Mouse (Mus musculus) embryonic facial prominence, embryonic 14.5 days (tissue): ENCODE results near the gene Cog1. TPM values are rescaled to one million over a fixed set of nuclear protein-coding genes. Genes with fewer than 3 reads are reported as not detected.

Source experiments
- ATAC-seq: fragments of 200-750 bp; cut with Nextera tagmentation; 2 replicates; pipeline ENCODE4 v1.8.0; 2017; ENCODE audit warnings: low read depth, moderate number of reproducible peaks, moderate TSS enrichment
- DNase-seq: peaks from one replicate; pipeline ENCODE4 v3.0.0-alpha.2; 2015; ENCODE audit warnings: low spot score
- H3K27ac ChIP-seq: fragments of 300-500 bp; sonication (generic); replicated peaks from 2 replicates; pipeline ENCODE4 v1.5.1; 2014; ENCODE audit warnings: low read depth, mild to moderate bottlenecking, low read length, moderate library complexity
- H3K27me3 ChIP-seq: fragments of 300-500 bp; sonication (generic); replicated peaks from 2 replicates; pipeline ENCODE4 v1.6.1; 2014; ENCODE audit warnings: low read length; ENCODE audit not compliant: control insufficient read depth, insufficient read depth
- H3K36me3 ChIP-seq: fragments of 300-500 bp; sonication (generic); 2 replicates; pipeline ENCODE4 v1.6.1; 2014; ENCODE audit warnings: low read length, mixed read lengths; ENCODE audit not compliant: control insufficient read depth, insufficient read depth
- H3K4me1 ChIP-seq: fragments of 300-500 bp; sonication (generic); 2 replicates; pipeline ENCODE4 v1.6.1; 2014; ENCODE audit warnings: antibody characterized with exemption, low read length; ENCODE audit not compliant: control insufficient read depth, insufficient read depth
- H3K4me2 ChIP-seq: fragments of 300-500 bp; sonication (generic); 2 replicates; pipeline ENCODE4 v1.6.1; 2014; ENCODE audit warnings: low read depth, mild to moderate bottlenecking, low read length, moderate library complexity, mixed read lengths
- H3K4me3 ChIP-seq: fragments of 300-500 bp; sonication (generic); 2 replicates; pipeline ENCODE4 v1.5.1; 2014; ENCODE audit warnings: low read depth, mild to moderate bottlenecking, low read length
- H3K9ac ChIP-seq: fragments of 300-500 bp; sonication (generic); 2 replicates; pipeline ENCODE4 v1.6.1; 2014; ENCODE audit warnings: low read depth, mild to moderate bottlenecking, low read length, moderate library complexity, mixed read lengths
- H3K9me3 ChIP-seq: fragments of 300-500 bp; sonication (generic); 2 replicates; pipeline ENCODE4 v1.6.1; 2016; ENCODE audit warnings: low read length; ENCODE audit not compliant: control insufficient read depth
- WGBS: fragments of 180-500 bp; shearing (Covaris S2); extraction: QIAGEN DNeasy Blood & Tissue Kit; methylation state at CpG from one replicate; pipeline ENCODE4 v1.1.7; 2014; 5-methylcytosine and 5-hydroxymethylcytosine counted together
- polyA plus RNA-seq: library from polyadenylated mRNA; unstranded; fragments of >200 nt; fragmentation: Nextera tagmentation; extraction: Ambion mirVana; gene quantifications from 2 replicates; pipeline ENCODE4 v1.2.1, GENCODE M21; 2014

Cog1 gene
- polyA plus RNA-seq, 1 experiment from 2014 or later, result 23.4 TPM

DNA sequence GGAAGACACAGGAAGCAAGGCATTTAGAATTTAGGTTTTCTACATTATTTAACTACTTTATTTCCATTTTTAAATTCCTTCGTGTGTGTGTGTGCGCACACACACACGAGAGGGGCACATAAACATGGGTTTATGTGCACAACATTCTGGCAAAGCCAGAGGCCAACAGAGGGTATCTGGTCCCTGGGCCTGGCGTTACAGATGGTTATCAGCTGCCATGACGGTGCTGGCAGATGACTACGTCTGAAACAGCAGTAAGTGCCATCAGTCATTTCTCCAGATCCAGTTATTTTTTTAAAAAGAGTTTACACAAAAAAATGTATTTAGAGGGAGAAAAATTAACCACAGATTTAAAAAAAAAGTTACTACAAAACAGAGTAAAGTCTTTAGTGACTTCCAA, 17.2 kb downstream of the Cog1 start:
- WGBS, result 73% methylated on average over 6 of the region's 6 CpGs
- no peaks in the 10 kb centered on the region for H3K27me3 ChIP-seq
- no peak overlapping the region for H3K27ac ChIP-seq
- ATAC-seq (no peak), DNase-seq (no peak)
- H3K36me3 ChIP-seq, result peaks cover 44% of the 10 kb centered on the region
- H3K4me1 ChIP-seq, result no peaks in the 10 kb centered on the region
- H3K9me3 ChIP-seq, result no peaks in the 10 kb centered on the region
- H3K9ac ChIP-seq, result no peak overlapping the region
- no peak overlapping the region for H3K4me2 ChIP-seq
- H3K4me3 ChIP-seq, result no peak overlapping the region

DNA sequence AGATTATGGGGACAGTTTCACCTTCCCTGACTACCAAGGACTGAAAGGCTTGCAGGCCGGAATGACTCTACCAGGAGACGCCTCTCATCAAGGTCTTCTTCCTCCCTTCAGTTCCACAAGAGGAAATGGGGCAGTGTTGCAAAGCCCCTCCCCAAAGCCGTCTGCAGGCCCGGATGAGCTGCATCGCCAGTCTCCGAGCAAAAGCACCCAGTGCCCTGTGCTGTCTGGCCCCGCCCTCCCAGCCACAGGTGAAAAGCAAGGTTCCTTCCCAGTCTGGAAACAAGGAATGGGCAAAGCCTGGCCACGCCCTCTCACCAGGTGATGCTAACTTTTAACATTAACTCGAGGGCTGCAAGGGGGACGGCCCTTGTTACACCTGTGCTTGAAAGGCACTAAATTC, 17.7 kb downstream of the Cog1 start:
- Histone ChIP-seq H3K27me3 (no peaks in the 10 kb centered on the region), H3K9ac (no peak overlapping the region), H3K36me3 (peaks cover 44% of the 10 kb centered on the region), H3K27ac (0 out of 2 replicates have a peak overlapping the region, but pooled peaks have one; percentile 15), H3K4me1 (no peaks in the 10 kb centered on the region), H3K9me3 (no peaks in the 10 kb centered on the region), H3K4me2 (no peak overlapping the region), H3K4me3 (no peak overlapping the region)
- WGBS, result 56% methylated on average over 10 of the region's 10 CpGs
- ATAC-seq, result no peak
- no peak for DNase-seq

GRCm38 (mm10) chr11:113667122-113667521, 18.2 kb downstream of the Cog1 start:
- Histone ChIP-seq H3K4me1 (no peaks in the 10 kb centered on the region), H3K27me3 (no peaks in the 10 kb centered on the region), H3K9ac (no peak overlapping the region), H3K36me3 (peaks cover 43% of the 10 kb centered on the region), H3K9me3 (no peaks in the 10 kb centered on the region), H3K4me3 (no peak overlapping the region), H3K4me2 (no peak overlapping the region), H3K27ac (0 out of 2 replicates have a peak overlapping the region, but pooled peaks have one; percentile 15)
- 72% methylated on average over 2 of the region's 2 CpGs for WGBS
- DNase-seq (no peak), ATAC-seq (no peak)

DNA sequence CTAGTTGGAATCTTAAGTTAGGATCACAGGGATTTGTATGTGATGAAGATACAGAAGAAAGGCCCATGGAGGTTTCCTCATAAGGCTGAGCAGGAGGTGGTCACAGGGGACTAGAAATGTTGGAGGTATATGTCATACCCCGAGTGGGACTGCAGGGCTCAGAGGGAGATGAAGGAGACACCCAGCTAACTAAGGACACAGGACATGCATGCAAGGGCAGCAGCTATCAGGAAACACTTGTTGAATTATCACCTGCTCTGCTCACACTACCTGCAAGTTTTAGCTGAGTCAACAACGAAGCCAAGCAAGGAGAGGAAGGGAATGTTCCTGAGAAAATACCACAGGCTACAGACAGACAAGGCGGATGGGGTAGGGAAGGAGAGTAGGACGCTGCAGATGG, 18.7 kb downstream of the Cog1 start:
- Histone ChIP-seq H3K36me3 (peaks cover 42% of the 10 kb centered on the region), H3K4me1 (no peaks in the 10 kb centered on the region), H3K4me3 (no peak overlapping the region), H3K4me2 (no peak overlapping the region), H3K27ac (no peak overlapping the region), H3K9ac (no peak overlapping the region), H3K9me3 (no peaks in the 10 kb centered on the region), H3K27me3 (no peaks in the 10 kb centered on the region)
- WGBS, result 80% methylated on average over 4 of the region's 4 CpGs
- DNase-seq, result no peak
- ATAC-seq, result no peak

- WGBS, result 91% methylated on average over 5 of the region's 5 CpGs
- H3K4me2 ChIP-seq, result no peak overlapping the region
- H3K4me1 ChIP-seq, result no peaks in the 10 kb centered on the region
- H3K9ac ChIP-seq, result no peak overlapping the region
- no peak for ATAC-seq
- H3K27me3 ChIP-seq, result no peaks in the 10 kb centered on the region
- no peaks in the 10 kb centered on the region for H3K9me3 ChIP-seq
- DNase-seq, result no peak
- no peak overlapping the region for H3K4me3 ChIP-seq
- H3K36me3 ChIP-seq, result peaks cover 43% of the 10 kb centered on the region
- no peak overlapping the region for H3K27ac ChIP-seq
Measured at GRCm38 (mm10) chr11:113668857-113669256, 19.9 kb downstream of the Cog1 start.

GRCm38 (mm10) chr11:113669711-113670110, 20.7 kb downstream of the Cog1 start:
- H3K36me3 ChIP-seq, result peaks cover 38% of the 10 kb centered on the region
- no peaks in the 10 kb centered on the region for H3K4me1 ChIP-seq
- DNase-seq (no peak), ATAC-seq (no peak)
- H3K9me3 ChIP-seq, result no peaks in the 10 kb centered on the region
- H3K4me3 ChIP-seq, result no peak overlapping the region
- WGBS, result 81% methylated on average over 4 of the region's 4 CpGs
- no peaks in the 10 kb centered on the region for H3K27me3 ChIP-seq
- no peak overlapping the region for H3K4me2 ChIP-seq
- H3K27ac ChIP-seq, result no peak overlapping the region
- no peak overlapping the region for H3K9ac ChIP-seq

DNA sequence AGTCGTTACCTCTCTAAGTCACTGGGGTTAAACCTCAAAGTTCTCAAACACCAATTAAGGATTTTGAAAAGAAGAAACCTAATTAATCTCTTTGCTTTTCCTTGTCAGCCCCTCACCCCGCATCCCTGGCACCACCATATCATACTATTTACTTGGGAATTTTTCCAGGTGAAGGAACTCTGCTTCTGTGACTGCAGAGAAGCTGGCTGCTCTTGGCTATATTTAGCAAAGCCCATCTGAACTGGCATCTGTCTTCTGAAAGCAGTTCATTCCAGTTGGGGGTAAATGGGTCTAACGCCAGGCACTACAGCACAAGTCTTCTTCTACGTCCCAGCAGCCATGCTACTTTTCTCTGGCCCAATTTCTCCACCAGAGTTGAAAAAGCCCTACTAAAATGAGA, 24.6 kb downstream of the Cog1 start:
- ATAC-seq (no peak), DNase-seq (no peak)
- Histone ChIP-seq H3K27me3 (no peaks in the 10 kb centered on the region), H3K4me3 (no peak overlapping the region), H3K9ac (no peak overlapping the region), H3K27ac (no peak overlapping the region), H3K4me1 (no peaks in the 10 kb centered on the region), H3K4me2 (no peak overlapping the region), H3K9me3 (no peaks in the 10 kb centered on the region), H3K36me3 (peaks cover 53% of the 10 kb centered on the region)
- WGBS, result 96% methylated on average over 4 of the region's 4 CpGs

- Histone ChIP-seq H3K4me3 (no peak overlapping the region), H3K9ac (no peak overlapping the region), H3K27ac (no peak overlapping the region), H3K9me3 (no peaks in the 10 kb centered on the region), H3K4me1 (no peaks in the 10 kb centered on the region), H3K27me3 (no peaks in the 10 kb centered on the region), H3K4me2 (no peak overlapping the region), H3K36me3 (peaks cover 50% of the 10 kb centered on the region)
- ATAC-seq, result peak; percentile 68; the same call in 1 of the 2 replicates
- 89% methylated on average over 5 of the region's 5 CpGs for WGBS
- no peak for DNase-seq
Measured at GRCm38 (mm10) chr11:113674595-113674994, 25.6 kb downstream of the Cog1 start.

- H3K27me3 ChIP-seq, result no peaks in the 10 kb centered on the region
- H3K27ac ChIP-seq, result peak overlapping the region; percentile 28; the same call in 1 of the 2 replicates
- H3K36me3 ChIP-seq, result peaks cover 43% of the 10 kb centered on the region
- ATAC-seq, result 0 out of 2 replicates have a peak, but pooled peaks have one; percentile 10
- H3K4me2 ChIP-seq, result no peak overlapping the region
- H3K9ac ChIP-seq, result no peak overlapping the region
- 67% methylated on average over 2 of the region's 2 CpGs for WGBS
- no peak overlapping the region for H3K4me3 ChIP-seq
- no peaks in the 10 kb centered on the region for H3K9me3 ChIP-seq
- DNase-seq, result peak; percentile 53
- H3K4me1 ChIP-seq, result no peaks in the 10 kb centered on the region
Measured at GRCm38 (mm10) chr11:113676847-113677246, 27.9 kb downstream of the Cog1 start.
